ENCODE assay signal across 21 mouse cellular contexts in the genomic region with DNA sequence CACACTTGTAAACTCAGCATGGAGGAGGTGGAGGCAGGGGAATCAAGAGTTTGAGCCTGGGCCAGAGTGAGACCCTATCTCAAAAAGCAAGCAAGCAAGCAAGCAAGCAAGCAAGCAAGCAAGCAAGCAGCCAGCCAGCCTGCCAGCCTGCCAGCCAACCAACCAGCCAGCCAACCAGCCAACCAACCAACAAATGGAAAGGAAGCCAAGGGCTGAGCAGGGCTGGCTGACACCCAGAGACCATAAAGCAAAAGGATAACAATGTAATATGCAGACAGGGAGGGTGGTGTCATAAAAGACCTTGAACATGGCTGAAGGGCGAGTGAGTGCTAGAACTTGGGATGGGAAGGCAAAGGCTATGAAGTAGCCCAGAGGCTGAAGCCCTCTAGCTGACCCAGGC. TPM values are rescaled to one million over a fixed set of nuclear protein-coding genes. Genes with fewer than 3 reads are reported as not detected.
DNase-seq lines count a peak whose midpoint lies in the region; ATAC-seq and TF ChIP-seq lines count a peak whose summit lies in the region.
"Had no signal": no experiment of that assay in that cellular context is flagged by ENCODE, and none has a peak within 500 bp of the region (broad histone marks: within the 10 kb centered on the region; RNA-seq: fewer than 3 reads in every experiment).

No protein-coding gene starts in this region.

- no peak for ATAC-seq in cerebellum, adult (ENCODE audit: insufficient number of reproducible peaks, low FRiP score, low TSS enrichment)
- ATAC-seq: intestine, postnatal 0 days had no signal

- DNase-seq in cerebellum, adult 9-10 months, result peak; percentile 14
- DNase-seq in ovary, adult 18-20 months (ENCODE audit: low spot score), result peak; percentile 34
- DNase-seq in ovary, postnatal 10 days (ENCODE audit: low spot score), result no peak
- DNase-seq in brain, embryonic 14.5 days (ENCODE audit: low read depth), result peak; percentile 7
- no peak for DNase-seq in gastrocnemius, adult 18-20 months (ENCODE audit: low spot score)
- DNase-seq in layer of hippocampus, postnatal 25 days (ENCODE audit: extremely low spot score in 1 of 2, low spot score in 1 of 2), result no peak
- DNase-seq: heart, postnatal 10 days; kidney, adult 9 months; kidney, postnatal 10 days; lung, postnatal 36 days had no signal

- TF ChIP-seq POLR2A in brain, embryonic 14.5 days (IDR thresholded peaks at IDR 0.05; ENCODE audit: borderline replicate concordance, extremely low read depth, insufficient read depth, insufficient read length, poor library complexity, severe bottlenecking), result no peak

- no peak for TF ChIP-seq CTCF in brain, embryonic 14.5 days (IDR thresholded peaks at IDR 0.05; ENCODE audit: borderline replicate concordance, extremely low read depth, insufficient read depth, insufficient read length)

RNA-seq across cellular contexts. Expression of a gene that starts 13.4 kb away (rescaled TPM):
- polyA plus RNA-seq in brain, embryonic 14.5 days (2012; rRNA removed), result 3.6 and 5.7 TPM in 2 replicates
- total RNA-seq in gastrocnemius, adult 18-20 months (2021), result under 1 TPM; 0.59 to 0.71 TPM
- total RNA-seq in layer of hippocampus, postnatal 25 days (2021), result 1 to 10 TPM in 1 of 2 experiments, under 1 TPM in 1; 0.76 to 1.7 TPM

RNA-seq across cellular contexts. Expression of a gene that starts 25.6 kb away (rescaled TPM):
- polyA plus RNA-seq in brain, embryonic 14.5 days (2012; rRNA removed), result 42.4 and 44.3 TPM in 2 replicates
- 10 to 100 TPM; 11.9 to 17.4 TPM for total RNA-seq in gastrocnemius, adult 18-20 months (2021)
- total RNA-seq in layer of hippocampus, postnatal 25 days (2021), result 10 to 100 TPM; 40.2 to 46.1 TPM

RNA-seq across cellular contexts. Expression of a gene that starts 26.2 kb away (rescaled TPM):
- 0.14 and 0.16 TPM in 2 replicates for polyA plus RNA-seq in brain, embryonic 14.5 days (2012; rRNA removed)
- under 1 TPM; 0.33 to 0.37 TPM for total RNA-seq in gastrocnemius, adult 18-20 months (2021)
- total RNA-seq in layer of hippocampus, postnatal 25 days (2021), result under 1 TPM; 0.44 to 0.49 TPM
- total RNA-seq: hematopoietic stem cell, adult 5-6 weeks; megakaryocyte, adult 5-6 weeks; MEL; midbrain, postnatal 0 days had no signal
- polyA plus RNA-seq: embryonic facial prominence, embryonic 14.5 days; erythroblast, embryonic 14.5 days; forebrain, embryonic 12.5 days; myocyte; neural tube, embryonic 12.5 days had no signal

Comparison
In these comparisons a context has a peak if more than half of its experiments do, and no peak if none do; other contexts are left out.
1. DNase-seq: peak in cerebellum, adult 9-10 months (single experiment), ovary, adult 18-20 months (single experiment) and brain, embryonic 14.5 days (single experiment); none in ovary, postnatal 10 days (single experiment), gastrocnemius, adult 18-20 months (single experiment) and layer of hippocampus, postnatal 25 days (0 of 2).